Mouse (Mus musculus): ENCODE results near the gene Mymk. TPM values are rescaled to one million over a fixed set of nuclear protein-coding genes. Genes with fewer than 3 reads are reported as not detected.

The Mymk gene
- polyA plus RNA-seq, 1 experiment from 2014 or later = 0.17 TPM

DNA sequence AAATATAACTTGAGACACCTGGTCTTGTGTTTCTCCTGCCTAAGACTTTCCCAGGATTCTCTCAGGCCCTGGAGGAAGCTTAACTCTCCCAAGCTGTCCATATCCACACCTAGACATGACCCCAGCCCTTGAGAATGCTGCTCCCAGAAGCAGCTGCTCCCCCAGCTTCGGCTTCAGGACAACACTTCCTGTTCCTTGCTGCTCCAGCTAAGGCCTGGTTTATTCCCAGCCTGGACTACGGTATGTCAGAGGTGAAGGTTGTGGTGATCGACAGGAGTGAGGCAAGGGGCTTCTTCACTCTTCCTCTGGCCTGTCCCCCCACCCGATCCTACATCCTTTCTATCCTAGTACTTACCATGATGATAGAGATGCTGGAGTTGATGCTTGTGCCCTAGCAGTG lies 1.4 kb upstream of the Mymk start:
- DNase-seq = no peak
- WGBS = 58% methylated on average over 4 of the region's 4 CpGs
- no peak for TF ChIP-seq CTCF (IDR thresholded peaks at IDR 0.05; ENCODE audit: low read depth)
- H3K27ac ChIP-seq (ENCODE audit: low read depth) = no peak overlapping the region
- peaks cover 6% of the 10 kb centered on the region; the same call in 1 of the 2 replicates for H3K27me3 ChIP-seq (ENCODE audit: insufficient read depth, low read length)
- no peak overlapping the region for H3K9ac ChIP-seq
- peaks cover 11% of the 10 kb centered on the region for H3K4me1 ChIP-seq (ENCODE audit: insufficient read depth)
- ATAC-seq (ENCODE audit: insufficient read depth) = no peak
- no peak overlapping the region for H3K4me2 ChIP-seq
- H3K36me3 ChIP-seq (ENCODE audit: insufficient read depth) = no peaks in the 10 kb centered on the region
- H3K9me3 ChIP-seq (ENCODE audit: low read depth, low read length) = no peaks in the 10 kb centered on the region
- no peak overlapping the region for H3K4me3 ChIP-seq (ENCODE audit: low read depth, low read length)

DNA sequence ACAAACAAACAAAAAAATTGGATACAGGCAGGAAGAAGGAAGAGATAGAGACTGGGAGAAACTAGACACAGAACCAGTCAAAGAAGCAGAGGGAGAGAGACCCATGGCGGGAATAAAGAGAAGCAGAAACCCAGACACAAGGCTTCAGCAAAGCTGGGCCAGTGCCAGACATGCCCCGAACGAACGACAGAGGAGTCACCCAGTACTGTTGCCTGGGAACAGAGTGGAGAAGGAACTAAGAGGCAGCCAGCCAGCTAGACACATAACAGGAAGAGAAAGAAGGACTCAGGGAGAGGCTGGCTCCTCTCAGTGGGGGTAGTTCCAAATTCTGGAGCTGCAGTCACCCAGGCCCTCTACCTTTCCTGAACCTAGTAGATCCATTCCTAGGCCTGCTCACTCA lies 842 bp downstream of the Mymk start:
- ATAC-seq (ENCODE audit: insufficient read depth) (peak; percentile 80; the same call in 1 of the 2 replicates), DNase-seq (peak; percentile 92)
- peaks cover 4% of the 10 kb centered on the region; the same call in 1 of the 2 replicates for H3K4me1 ChIP-seq (ENCODE audit: insufficient read depth)
- no peak overlapping the region for H3K4me2 ChIP-seq
- no peak overlapping the region for H3K9ac ChIP-seq
- 18% methylated on average over 4 of the region's 4 CpGs for WGBS
- H3K27ac ChIP-seq (ENCODE audit: low read depth) = no peak overlapping the region; the same call in 1 of the 2 replicates
- no peaks in the 10 kb centered on the region for H3K36me3 ChIP-seq (ENCODE audit: insufficient read depth)
- H3K27me3 ChIP-seq (ENCODE audit: insufficient read depth, low read length) = no peaks in the 10 kb centered on the region
- H3K4me3 ChIP-seq (ENCODE audit: low read depth, low read length) = no peak overlapping the region
- no peak for TF ChIP-seq CTCF (IDR thresholded peaks at IDR 0.05; ENCODE audit: low read depth)
- H3K9me3 ChIP-seq (ENCODE audit: low read depth, low read length) = no peaks in the 10 kb centered on the region

DNA sequence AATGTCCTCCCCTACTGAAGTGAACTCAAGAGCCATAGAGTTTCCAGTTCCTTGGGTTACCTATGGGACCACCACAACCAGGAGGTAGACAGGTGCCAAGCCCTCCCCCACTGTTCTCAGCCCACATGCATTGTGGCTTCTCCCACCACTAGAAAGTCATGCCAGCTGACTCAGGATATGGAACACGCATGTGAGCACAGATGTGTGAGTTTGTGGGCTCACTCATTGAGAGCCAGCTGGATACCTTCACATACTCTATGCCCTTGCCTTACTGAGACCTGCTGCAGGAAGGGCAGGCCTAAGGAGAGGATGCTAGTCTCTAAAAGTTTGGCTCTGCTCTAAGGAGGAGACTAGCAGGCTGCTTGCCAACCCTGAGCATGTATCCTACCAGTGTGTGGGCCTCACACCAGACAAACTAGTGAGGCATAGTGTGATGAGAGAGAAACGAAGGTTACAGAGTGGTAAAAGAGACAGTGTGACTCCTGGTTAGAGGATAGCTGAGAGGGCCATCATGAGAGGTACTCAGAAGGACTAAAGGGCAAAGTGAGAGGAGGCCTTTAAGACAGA lies 1.6 kb downstream of the Mymk start:
- Histone ChIP-seq H3K4me3 (ENCODE audit: low read depth, low read length) (no peak overlapping the region), H3K27me3 (ENCODE audit: insufficient read depth, low read length) (no peaks in the 10 kb centered on the region), H3K36me3 (ENCODE audit: insufficient read depth) (no peaks in the 10 kb centered on the region), H3K9ac (no peak overlapping the region), H3K27ac (ENCODE audit: low read depth) (no peak overlapping the region), H3K4me1 (ENCODE audit: insufficient read depth) (peaks cover 4% of the 10 kb centered on the region; the same call in 1 of the 2 replicates), H3K4me2 (no peak overlapping the region), H3K9me3 (ENCODE audit: low read depth, low read length) (no peaks in the 10 kb centered on the region)
- 72% methylated on average over 2 of the region's 2 CpGs for WGBS
- DNase-seq = no peak
- ATAC-seq (ENCODE audit: insufficient read depth) = no peak
- no peak for TF ChIP-seq CTCF (IDR thresholded peaks at IDR 0.05; ENCODE audit: low read depth)

DNA sequence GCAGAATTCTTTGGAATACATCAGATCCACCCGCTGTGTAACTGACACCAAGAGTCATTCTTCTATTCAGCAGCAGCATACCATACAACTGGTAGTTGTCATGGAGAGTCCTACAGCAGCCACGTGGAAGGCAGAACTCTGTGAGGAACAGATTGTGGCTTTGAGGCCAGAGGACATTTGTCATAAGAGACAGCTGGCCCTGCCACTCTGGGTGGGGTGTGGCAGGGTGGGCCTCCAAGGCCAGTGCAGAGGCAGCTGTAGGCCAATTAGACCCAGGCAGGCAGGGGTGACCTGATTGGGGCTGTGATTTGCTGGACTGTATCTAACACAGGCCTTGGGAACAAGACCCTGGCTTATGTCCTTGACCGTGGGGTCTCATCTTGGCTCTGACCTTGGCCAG lies 2.3 kb downstream of the Mymk start:
- H3K27ac ChIP-seq (ENCODE audit: low read depth) = no peak overlapping the region
- H3K4me1 ChIP-seq (ENCODE audit: insufficient read depth) = peaks cover 4% of the 10 kb centered on the region; the same call in 1 of the 2 replicates
- ATAC-seq (ENCODE audit: insufficient read depth) = no peak
- WGBS = 51% methylated on average over 3 of the region's 3 CpGs
- no peak overlapping the region for H3K4me3 ChIP-seq (ENCODE audit: low read depth, low read length)
- H3K9ac ChIP-seq = no peak overlapping the region
- no peak overlapping the region for H3K4me2 ChIP-seq
- H3K27me3 ChIP-seq (ENCODE audit: insufficient read depth, low read length) = no peaks in the 10 kb centered on the region
- no peaks in the 10 kb centered on the region for H3K36me3 ChIP-seq (ENCODE audit: insufficient read depth)
- no peak for DNase-seq
- no peaks in the 10 kb centered on the region for H3K9me3 ChIP-seq (ENCODE audit: low read depth, low read length)
- no peak for TF ChIP-seq CTCF (IDR thresholded peaks at IDR 0.05; ENCODE audit: low read depth)

DNA sequence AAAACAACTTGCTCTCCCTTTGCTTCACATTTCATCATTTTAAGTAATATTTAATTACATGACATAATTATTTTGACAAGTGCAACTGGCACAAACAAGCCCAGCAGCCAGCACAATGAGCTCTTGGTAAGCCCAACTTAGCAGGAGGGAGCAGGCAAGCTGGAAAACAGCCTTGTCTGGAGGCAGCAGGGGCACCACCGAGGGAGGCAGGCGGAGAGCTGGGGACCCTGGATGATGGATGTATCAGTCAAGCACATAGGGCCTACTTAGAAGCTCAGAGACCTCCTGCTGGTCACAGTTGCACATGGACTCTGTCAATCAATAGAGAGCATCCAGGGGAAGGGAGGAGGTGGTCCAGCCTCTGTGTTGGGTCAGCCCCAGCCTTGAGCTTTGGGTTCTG lies 4.0 kb downstream of the Mymk start:
- Histone ChIP-seq H3K9me3 (ENCODE audit: low read depth, low read length) (no peaks in the 10 kb centered on the region), H3K9ac (no peak overlapping the region), H3K27me3 (ENCODE audit: insufficient read depth, low read length) (no peaks in the 10 kb centered on the region), H3K4me1 (ENCODE audit: insufficient read depth) (peaks cover 4% of the 10 kb centered on the region; the same call in 1 of the 2 replicates), H3K36me3 (ENCODE audit: insufficient read depth) (no peaks in the 10 kb centered on the region), H3K4me2 (no peak overlapping the region), H3K27ac (ENCODE audit: low read depth) (no peak overlapping the region), H3K4me3 (ENCODE audit: low read depth, low read length) (no peak overlapping the region)
- WGBS = 33% methylated on average over 2 of the region's 2 CpGs
- DNase-seq = no peak
- no peak for ATAC-seq (ENCODE audit: insufficient read depth)
- no peak for TF ChIP-seq CTCF (IDR thresholded peaks at IDR 0.05; ENCODE audit: low read depth)

DNA sequence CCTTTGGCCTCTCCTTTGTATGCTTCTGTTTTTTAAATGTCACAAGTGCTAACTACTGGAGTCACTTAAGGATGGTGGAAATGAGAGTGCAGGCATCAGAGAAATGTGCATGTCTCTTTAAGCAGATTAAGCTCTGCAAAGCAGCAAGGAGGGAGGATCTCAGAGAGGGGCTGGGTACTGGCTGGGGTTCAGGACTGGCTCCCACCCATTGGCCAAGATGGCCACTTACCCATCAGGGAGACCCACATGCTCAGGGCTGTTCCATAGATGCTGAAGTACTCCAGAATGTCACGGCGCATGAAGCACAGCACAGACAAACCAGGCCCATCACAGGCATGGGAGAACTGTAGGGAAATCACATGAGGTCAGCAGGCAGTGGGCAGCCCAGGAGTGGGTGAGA lies 4.9 kb downstream of the Mymk start:
- DNase-seq (no peak), ATAC-seq (ENCODE audit: insufficient read depth) (no peak)
- no peak overlapping the region for H3K9ac ChIP-seq
- no peaks in the 10 kb centered on the region for H3K9me3 ChIP-seq (ENCODE audit: low read depth, low read length)
- peaks cover 4% of the 10 kb centered on the region; the same call in 1 of the 2 replicates for H3K4me1 ChIP-seq (ENCODE audit: insufficient read depth)
- H3K27me3 ChIP-seq (ENCODE audit: insufficient read depth, low read length) = no peaks in the 10 kb centered on the region
- no peak overlapping the region for H3K4me2 ChIP-seq
- 86% methylated on average over 2 of the region's 2 CpGs for WGBS
- no peak overlapping the region for H3K27ac ChIP-seq (ENCODE audit: low read depth)
- TF ChIP-seq CTCF (IDR thresholded peaks at IDR 0.05; ENCODE audit: low read depth) = no peak
- H3K4me3 ChIP-seq (ENCODE audit: low read depth, low read length) = no peak overlapping the region
- H3K36me3 ChIP-seq (ENCODE audit: insufficient read depth) = no peaks in the 10 kb centered on the region

DNA sequence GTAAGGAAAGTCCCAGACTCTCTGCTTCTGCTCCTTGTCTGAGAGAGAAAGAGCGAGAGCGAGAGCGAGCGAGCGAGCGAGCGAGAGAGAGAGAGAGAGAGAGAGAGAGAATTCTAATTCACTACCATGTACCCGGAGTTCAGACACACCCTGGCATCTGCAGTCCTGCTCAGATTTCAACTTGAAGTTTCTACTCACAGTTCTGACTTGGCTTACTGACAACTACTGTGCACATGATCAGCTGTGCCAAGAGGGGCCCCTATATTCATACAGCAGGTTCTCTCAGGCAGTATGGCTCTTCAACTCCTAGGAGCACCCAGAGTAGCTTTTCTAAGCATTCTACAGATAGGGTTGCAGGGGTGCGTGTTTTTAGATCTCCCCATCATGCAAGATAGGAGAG lies 12.8 kb downstream of the Mymk start:
- 79% methylated on average over 9 of the region's 9 CpGs for WGBS
- Histone ChIP-seq H3K27ac (ENCODE audit: low read depth) (no peak overlapping the region), H3K27me3 (ENCODE audit: insufficient read depth, low read length) (no peaks in the 10 kb centered on the region), H3K36me3 (ENCODE audit: insufficient read depth) (no peaks in the 10 kb centered on the region), H3K9ac (no peak overlapping the region), H3K4me2 (no peak overlapping the region), H3K4me1 (ENCODE audit: insufficient read depth) (no peaks in the 10 kb centered on the region), H3K9me3 (ENCODE audit: low read depth, low read length) (no peaks in the 10 kb centered on the region), H3K4me3 (ENCODE audit: low read depth, low read length) (no peak overlapping the region)
- no peak for ATAC-seq (ENCODE audit: insufficient read depth)
- peak; percentile 50 for DNase-seq
- no peak for TF ChIP-seq CTCF (IDR thresholded peaks at IDR 0.05; ENCODE audit: low read depth)

All from lung, embryonic 14.5 days (tissue).